Mouse (Mus musculus): Measurements from ENCODE around the gene Tmem42. TPM values are rescaled to one million over a fixed set of nuclear protein-coding genes. Genes with fewer than 3 reads are reported as not detected.

The Tmem42 gene
- polyA plus RNA-seq, 1 experiment, result not detected

DNA sequence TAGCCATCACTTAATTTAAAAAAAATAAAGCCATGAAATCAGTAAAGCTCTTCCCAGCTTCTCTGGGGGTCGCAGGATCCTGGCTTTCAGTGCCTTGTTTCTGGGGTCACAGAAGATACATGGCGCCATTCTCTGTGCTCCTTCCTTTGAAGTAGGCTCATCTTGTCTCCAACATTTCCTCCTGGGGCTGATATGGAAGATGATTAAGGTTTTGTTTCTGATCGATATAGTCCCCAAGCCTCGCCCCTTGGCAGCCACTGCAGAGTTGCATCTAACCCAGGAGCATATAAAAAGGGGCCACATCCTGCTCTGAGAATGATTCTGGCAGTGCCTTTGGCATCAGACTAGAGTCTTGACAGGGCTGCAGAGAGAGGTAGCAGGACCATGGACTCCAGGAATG is 13.3 kb downstream of the Tmem42 start, which contains the start of gene Tgm4:
Gene Tgm4, plus strand, starts transcription at position 301 of the 400 bp plus-strand sequence.
- Histone ChIP-seq H3K27ac (ENCODE audit: insufficient read depth, low read depth, low read length) (no peak within 1 kb of the TSS), H3K4me3 (ENCODE audit: insufficient read depth, low read depth, low read length) (no peak within 1 kb of the TSS), H3K4me1 (ENCODE audit: control insufficient read depth, insufficient read depth, low read length) (no peaks in the 10 kb centered on the region)
- TF ChIP-seq CTCF (IDR thresholded peaks at IDR 0.05; ENCODE audit: insufficient read depth, low read depth, low read length) (no peak), POLR2A (IDR thresholded peaks at IDR 0.05; ENCODE audit: insufficient read depth, low read depth, low read length) (no peak)
- 89% methylated on average over 4 of the region's 4 CpGs for WGBS

DNA sequence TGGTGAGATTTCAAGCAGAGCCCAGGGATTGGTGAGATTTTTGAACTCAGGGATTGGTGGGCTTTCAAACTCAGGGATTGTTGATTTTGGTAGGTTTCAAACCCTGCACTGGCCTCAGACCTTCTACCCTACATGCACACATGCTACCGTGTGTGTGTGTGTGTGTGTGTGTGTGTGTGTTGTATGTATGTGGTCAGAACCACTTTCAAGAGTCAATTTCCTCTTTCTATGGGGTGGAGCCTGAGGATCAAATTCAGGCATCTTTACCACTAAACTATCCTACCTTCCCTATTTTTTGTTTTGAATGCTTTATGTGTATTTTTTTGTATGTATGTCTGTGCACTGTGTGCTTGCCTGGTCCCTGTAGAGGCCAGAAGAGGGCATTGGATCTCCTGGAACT is 26.5 kb downstream of the Tmem42 start:
- H3K4me3 ChIP-seq (ENCODE audit: insufficient read depth, low read depth, low read length), result no peak overlapping the region
- no peaks in the 10 kb centered on the region for H3K4me1 ChIP-seq (ENCODE audit: control insufficient read depth, insufficient read depth, low read length)
- 94% methylated on average over 1 of the region's 1 CpGs for WGBS
- no peak for TF ChIP-seq POLR2A (IDR thresholded peaks at IDR 0.05; ENCODE audit: insufficient read depth, low read depth, low read length)
- TF ChIP-seq CTCF (IDR thresholded peaks at IDR 0.05; ENCODE audit: insufficient read depth, low read depth, low read length), result no peak
- no peak overlapping the region for H3K27ac ChIP-seq (ENCODE audit: insufficient read depth, low read depth, low read length)

DNA sequence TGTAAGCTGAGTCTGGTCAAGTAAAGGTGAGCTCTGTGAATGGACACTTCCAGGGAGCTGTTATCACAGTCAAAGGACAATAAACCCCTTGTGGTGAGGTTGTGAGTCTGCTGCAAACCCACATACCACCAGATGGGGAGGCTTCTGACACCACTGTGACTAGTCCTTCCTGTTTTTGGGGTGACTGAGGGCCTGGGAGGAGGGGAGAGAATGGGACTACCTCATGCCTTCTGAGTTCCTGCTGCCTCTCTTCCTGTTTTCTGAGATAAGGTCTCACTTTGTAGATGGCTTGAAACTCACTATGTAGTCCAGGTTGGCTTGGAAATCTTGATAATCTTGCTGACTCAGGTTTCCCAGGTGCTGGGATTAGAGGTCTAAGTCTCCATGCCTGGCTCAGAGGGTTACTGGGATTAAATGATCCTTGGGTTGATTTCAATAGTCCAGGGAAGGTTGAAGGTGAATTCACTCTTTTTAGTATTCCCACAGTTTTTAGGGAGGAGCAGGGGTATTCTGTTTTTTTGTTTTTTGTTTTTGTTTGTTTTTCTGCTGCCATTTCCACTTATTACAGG is 37.7 kb downstream of the Tmem42 start:
- TF ChIP-seq CTCF (IDR thresholded peaks at IDR 0.05; ENCODE audit: insufficient read depth, low read depth, low read length) (no peak), POLR2A (IDR thresholded peaks at IDR 0.05; ENCODE audit: insufficient read depth, low read depth, low read length) (no peak)

DNA sequence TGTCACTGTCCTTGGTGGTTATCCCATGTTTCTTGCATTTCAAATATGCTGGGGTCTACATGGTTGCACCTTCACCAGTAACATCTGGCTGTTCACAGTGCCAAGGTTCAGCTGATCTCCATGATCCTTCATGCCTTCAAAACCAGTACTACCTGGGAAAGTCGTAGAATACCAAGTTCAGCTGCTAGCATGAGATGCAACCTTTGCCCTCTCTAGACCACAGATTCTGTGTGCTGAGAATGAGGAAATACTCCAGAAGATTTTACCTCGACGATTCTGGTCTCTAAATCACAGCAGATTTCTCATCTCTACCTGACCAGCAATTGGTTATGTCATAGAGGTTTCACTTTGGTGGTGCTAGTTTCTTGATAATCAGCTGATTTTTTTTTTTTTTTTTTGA is 39.0 kb downstream of the Tmem42 start:
- no peaks in the 10 kb centered on the region for H3K4me1 ChIP-seq (ENCODE audit: control insufficient read depth, insufficient read depth, low read length)
- no peak overlapping the region for H3K4me3 ChIP-seq (ENCODE audit: insufficient read depth, low read depth, low read length)
- TF ChIP-seq CTCF (IDR thresholded peaks at IDR 0.05; ENCODE audit: insufficient read depth, low read depth, low read length), result no peak
- TF ChIP-seq POLR2A (IDR thresholded peaks at IDR 0.05; ENCODE audit: insufficient read depth, low read depth, low read length), result no peak
- WGBS, result 89% methylated on average over 3 of the region's 3 CpGs
- no peak overlapping the region for H3K27ac ChIP-seq (ENCODE audit: insufficient read depth, low read depth, low read length)

More for the DNA sequence above, 37.7 kb downstream of the Tmem42 start:
- Histone ChIP-seq H3K4me1 (ENCODE audit: control insufficient read depth, insufficient read depth, low read length) (no peaks in the 10 kb centered on the region), H3K27ac (ENCODE audit: insufficient read depth, low read depth, low read length) (no peak overlapping the region), H3K4me3 (ENCODE audit: insufficient read depth, low read depth, low read length) (no peak overlapping the region)

Other genes starting within 250 kb of the Tmem42 start
- gene Tcaim, start 215.8 kb upstream of the Tmem42 start, polyA plus RNA-seq (2012; ENCODE audit: insufficient read depth, insufficient read length, low replicate concordance, missing spikeins), result not detected in 2 replicates
- not detected in 2 replicates for gene Gm35549, start 177.3 kb upstream of the Tmem42 start, polyA plus RNA-seq (2012; ENCODE audit: insufficient read depth, insufficient read length, low replicate concordance, missing spikeins)
- 65.3 and 733 TPM in 2 replicates for gene Zfp445, start 155.3 kb upstream of the Tmem42 start, polyA plus RNA-seq (2012; ENCODE audit: insufficient read depth, insufficient read length, low replicate concordance, missing spikeins)
- gene Zkscan7, start 135.6 kb upstream of the Tmem42 start, polyA plus RNA-seq (2012; ENCODE audit: insufficient read depth, insufficient read length, low replicate concordance, missing spikeins), result not detected in 2 replicates
- gene Zfp105, start 98.3 kb upstream of the Tmem42 start, polyA plus RNA-seq (2012; ENCODE audit: insufficient read depth, insufficient read length, low replicate concordance, missing spikeins), result not detected in 2 replicates
- gene 1110059G10Rik, start 70.3 kb upstream of the Tmem42 start, polyA plus RNA-seq (2012; ENCODE audit: insufficient read depth, insufficient read length, low replicate concordance, missing spikeins), result not detected in 2 replicates
- not detected in 2 replicates for gene Kif15, start 70.3 kb upstream of the Tmem42 start, polyA plus RNA-seq (2012; ENCODE audit: insufficient read depth, insufficient read length, low replicate concordance, missing spikeins)
- gene Tgm4, start 13.4 kb downstream of the Tmem42 start, polyA plus RNA-seq (2012; ENCODE audit: insufficient read depth, insufficient read length, low replicate concordance, missing spikeins), result not detected in 2 replicates
- gene Zdhhc3, start 91.9 kb downstream of the Tmem42 start, polyA plus RNA-seq (2012; ENCODE audit: insufficient read depth, insufficient read length, low replicate concordance, missing spikeins), result not detected in 2 replicates
- gene Exosc7, start 91.9 kb downstream of the Tmem42 start, polyA plus RNA-seq (2012; ENCODE audit: insufficient read depth, insufficient read length, low replicate concordance, missing spikeins), result 561 TPM in 1 of 2 replicates, not detected in the other
- not detected in 2 replicates for gene Clec3b, start 129.6 kb downstream of the Tmem42 start, polyA plus RNA-seq (2012; ENCODE audit: insufficient read depth, insufficient read length, low replicate concordance, missing spikeins)
- gene Cdcp1, start 194.7 kb downstream of the Tmem42 start, polyA plus RNA-seq (2012; ENCODE audit: insufficient read depth, insufficient read length, low replicate concordance, missing spikeins), result not detected in 2 replicates
- gene Tmem158, start 239.4 kb downstream of the Tmem42 start, polyA plus RNA-seq (2012; ENCODE audit: insufficient read depth, insufficient read length, low replicate concordance, missing spikeins), result not detected in 2 replicates